Mouse (Mus musculus) adrenal gland, adult 8-10 months (tissue): ENCODE results near the gene Prdm11. TPM values are rescaled to one million over a fixed set of nuclear protein-coding genes. Genes with fewer than 3 reads are reported as not detected.

Experiments
- DNase-seq: peaks from one replicate; pipeline ENCODE4 v3.0.0; 2022
- total RNA-seq, 4 experiments: library from RNA; stranded (reverse); gene quantifications; 2 replicates each; pipeline ENCODE4 v1.2.4; 2022

The Prdm11 gene
- total RNA-seq, 4 experiments from 2014 or later = 49.7 to 97.8 (median 69.9) TPM

DNA sequence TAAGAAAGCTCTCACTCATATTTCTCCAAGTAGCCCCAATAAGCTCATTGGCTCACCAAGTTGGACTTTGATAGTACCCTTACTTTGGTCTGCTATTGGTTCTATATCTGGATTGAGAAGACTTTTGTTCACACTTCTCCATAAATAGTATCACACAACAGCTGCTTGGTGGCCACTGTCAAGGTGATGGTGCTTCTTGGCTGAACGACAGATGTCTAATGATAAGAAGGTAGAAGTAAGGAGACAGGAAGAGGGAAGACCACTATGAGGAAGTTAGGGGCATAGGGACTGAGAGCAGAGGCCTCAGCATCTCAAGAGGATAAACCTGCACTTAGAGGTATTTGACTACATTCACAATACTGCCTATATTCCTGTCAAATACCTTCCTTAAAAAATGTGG is 81.6 kb downstream of the Prdm11 start:
- DNase-seq = no peak

DNA sequence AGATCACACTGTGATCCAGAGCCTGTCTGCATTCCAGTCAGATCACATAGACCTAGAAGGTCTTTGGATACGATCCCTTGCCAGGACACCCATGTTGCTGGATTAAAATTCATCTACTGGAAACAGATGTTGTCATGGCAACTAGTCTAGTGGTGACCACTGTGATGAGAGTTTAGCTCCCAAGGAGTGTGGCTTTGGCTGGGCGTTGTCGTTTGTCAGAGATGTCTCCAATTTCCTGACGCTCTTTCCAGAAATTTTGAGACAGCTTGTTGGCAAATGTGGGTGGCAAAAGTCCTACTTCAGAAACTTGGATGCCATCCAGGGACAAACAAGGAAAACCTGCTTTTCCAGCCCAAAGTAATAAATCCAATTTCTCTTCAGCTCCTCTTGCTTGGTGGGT is 87.3 kb downstream of the Prdm11 start:
- no peak for DNase-seq

DNA sequence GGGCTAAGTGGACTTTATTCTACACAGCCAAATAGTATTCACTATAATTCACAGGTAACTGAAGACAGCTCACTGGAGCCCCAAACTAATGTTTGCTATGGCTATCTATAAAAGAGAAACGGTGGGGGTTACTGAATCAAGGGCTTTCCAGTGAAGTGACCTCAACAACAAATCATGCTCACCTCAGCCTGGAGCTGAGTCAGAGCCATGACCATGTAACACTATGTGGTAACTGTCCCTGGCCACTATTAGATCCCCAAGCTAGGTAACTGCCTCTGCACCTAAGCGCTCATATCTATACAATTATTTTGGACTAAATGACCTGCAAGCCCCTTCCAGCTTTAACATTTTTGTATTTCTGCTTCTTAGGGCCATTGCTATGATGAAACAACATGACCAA is 89.0 kb downstream of the Prdm11 start:
- DNase-seq = peak; percentile 52

DNA sequence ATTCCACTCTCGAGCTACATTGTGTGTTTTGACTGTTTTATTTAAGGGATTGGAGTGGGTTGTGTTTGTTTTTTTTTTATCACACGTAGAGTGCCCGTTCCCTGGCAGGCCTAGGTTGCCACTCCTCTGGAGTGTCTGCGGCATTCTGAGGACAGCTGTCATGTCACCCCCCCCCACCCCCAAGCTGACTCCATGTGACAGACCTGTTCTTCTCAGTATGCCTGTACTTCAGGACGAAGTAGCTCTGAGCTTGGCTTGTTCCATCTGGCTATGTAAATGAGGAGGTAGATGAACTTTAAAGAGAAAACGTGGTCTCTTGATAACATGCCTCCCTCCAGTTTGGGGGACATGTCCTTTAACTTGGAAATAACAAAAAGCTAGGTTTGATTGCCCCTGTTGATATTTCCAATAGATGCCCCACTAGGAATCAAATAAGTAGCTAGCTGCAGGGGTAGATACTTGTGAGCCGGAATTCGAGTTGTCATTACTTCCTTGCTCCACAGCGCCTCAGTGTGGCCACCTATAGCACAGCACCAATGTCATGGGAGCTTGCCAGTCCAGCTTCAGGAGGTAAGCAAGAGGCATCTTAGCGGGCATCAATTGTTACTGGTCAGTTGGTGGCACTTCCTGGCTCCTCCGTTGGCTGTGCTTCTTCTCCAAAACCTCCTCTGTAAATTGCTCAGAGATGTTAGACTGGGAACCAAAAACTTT is 91.4 kb downstream of the Prdm11 start:
- DNase-seq = peak; percentile 60

DNA sequence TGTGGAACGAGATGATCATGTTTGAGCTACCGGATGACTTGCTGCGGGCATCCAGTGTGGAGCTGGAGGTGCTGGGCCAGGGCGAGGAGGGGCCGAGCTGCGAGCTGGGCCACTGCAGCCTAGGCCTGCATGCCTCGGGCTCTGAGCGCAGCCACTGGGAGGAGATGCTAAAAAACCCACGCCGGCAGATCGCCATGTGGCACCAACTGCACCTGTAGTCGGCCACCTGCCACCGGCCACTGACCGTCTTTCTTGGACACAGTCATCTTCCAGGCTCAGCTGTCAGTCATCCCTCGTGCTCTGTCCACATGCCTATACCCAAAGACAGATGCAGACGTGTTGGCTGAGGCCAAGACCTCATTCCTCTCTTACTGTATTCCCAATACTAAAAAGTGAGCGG is 92.5 kb downstream of the Prdm11 start:
- no peak for DNase-seq

DNA sequence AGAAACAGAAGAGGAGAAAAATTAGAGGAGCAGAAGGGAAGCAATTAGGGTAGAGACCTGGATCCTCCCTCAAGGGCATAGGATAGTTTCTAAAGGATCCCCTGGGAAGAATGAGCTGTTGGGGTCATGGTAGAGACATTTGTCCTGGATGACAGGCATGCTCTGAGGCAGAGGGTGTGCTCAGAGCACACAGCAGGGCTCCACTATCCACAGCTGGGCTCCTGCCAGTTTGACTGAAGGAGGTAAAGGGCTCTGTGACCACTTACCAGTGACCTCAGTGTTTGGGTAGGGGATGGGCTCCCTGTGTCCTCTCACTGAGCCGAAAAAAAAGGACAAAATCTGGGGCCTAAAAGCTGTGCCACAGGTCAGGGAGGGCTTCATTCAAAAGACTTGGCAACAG is 96.4 kb downstream of the Prdm11 start:
- DNase-seq = no peak

DNA sequence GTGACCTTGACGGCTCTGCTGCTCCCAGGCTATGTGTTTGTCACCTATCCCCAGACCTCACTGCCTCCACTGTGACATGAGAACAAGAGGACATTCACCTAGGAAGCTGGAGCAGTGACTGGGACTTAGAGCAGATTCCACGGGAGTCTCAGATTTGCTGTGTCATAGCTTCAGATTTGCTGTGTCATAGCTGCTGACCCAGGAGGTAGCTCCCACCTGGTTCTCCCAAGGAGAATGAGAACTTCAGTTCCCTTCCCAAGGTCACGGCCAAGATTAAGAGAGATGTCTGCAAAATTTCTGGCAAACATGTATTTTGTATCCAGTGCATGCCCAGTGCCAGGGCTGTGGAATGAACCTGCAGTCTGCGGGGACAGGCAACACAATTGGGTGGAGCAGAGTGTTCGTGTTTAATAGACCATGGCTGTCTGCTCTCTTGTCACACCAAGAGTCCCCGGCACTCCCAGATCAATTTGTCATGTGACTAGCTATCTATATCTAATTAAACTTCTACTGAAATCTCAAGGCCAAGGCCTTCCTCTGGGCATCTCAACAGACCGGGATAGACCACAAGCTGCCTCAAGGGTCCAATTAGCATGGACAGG is 97.2 kb downstream of the Prdm11 start:
- DNase-seq = no peak

DNA sequence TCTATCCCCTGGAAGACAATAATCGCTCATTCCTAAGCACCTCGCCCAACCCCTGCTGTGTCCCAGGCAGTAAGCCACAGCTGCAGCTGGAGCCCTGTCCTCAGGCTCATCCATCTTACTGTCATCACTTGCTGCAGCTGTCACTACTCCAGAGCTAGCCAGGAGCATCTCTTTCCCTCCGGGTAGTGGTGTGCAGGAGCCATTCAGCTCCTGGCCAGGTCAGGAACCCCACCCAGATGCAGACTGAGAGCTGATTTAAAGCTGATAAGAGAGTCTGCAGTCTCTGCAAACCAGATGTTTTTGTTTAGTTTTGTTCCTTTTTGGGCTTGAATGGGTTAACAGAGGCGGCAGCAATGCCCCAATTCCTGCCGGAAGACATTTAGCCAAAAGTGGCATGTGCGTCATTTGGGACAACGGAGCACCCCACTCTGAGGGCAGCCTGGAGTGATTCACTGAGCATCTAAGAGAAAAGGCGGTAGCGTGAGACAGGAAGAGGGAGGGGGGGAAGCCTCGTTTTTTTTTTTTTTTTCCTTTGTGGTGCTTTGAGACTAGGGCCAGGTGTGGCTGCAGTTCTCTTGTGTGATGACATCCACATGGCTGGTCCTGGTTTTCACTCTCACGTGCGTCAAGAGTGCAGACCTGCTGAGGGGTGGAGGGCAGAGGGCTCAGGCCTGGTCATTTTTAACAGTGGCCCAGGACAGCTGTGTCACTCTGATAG is 97.8 kb downstream of the Prdm11 start:
- DNase-seq = peak; percentile 53

DNA sequence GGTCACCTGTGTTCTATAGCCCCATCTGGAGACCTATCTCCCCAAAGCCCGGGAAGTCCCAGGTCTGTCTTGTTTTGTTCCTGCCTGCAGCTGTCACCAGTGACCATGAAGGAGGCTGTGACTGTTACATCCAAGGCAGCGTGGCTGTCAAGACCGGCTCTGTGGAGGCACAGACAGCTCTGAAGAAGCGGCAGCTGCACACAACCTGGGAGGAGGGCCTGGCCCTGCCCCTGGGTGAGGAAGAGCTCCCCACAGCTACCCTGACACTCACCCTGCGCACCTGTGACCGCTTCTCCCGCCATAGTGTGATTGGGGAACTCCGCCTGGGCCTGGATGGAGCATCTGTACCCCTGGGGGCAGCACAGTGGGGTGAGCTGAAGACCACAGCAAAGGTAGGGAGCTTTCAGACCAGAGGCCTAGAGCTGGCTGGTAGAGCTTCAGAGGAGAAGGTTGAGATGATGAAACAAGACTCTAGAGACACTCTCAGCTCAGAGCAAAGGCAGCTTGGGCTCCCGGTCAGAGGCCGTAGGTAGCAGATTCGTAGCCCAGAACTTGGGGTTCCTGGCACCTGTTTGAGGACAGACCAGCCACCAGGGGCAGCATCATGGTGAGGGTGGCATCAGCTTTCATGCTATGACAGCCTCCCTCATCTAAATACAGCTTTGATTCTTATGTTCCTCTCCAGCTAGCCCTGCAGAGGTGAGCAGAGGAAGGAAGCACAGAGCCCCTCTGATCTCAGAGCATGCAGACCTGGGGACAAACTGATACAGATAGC is 100.0 kb downstream of the Prdm11 start:
- no peak for DNase-seq

DNA sequence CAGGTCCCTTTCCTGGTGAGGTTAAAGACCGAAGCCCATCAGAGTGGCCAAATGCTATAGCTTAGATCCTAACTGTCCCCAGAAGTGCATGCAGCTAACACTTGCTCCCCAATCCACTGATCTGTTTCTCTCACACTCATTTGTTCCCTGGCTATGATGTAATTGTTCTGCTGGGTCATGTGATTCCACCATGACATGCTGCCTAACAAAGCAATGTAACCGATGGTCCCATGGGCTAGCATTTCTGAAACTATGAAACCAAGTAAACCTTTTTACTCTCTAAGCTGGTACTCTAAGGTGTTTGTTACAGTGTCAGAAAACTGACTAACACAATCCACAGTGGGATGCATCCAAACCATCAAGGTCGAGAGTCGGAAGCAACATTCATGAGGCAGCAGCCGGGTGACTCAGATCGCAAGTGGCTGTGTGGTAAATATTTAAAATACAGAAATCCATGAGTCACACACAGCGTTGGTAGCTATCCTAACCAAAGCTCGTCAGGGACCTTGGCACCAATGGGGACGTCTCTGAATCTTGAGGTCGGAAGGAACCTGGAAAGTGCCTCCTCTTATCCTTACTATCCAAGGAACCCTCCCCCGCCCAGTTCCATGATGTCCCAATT is 100.7 kb downstream of the Prdm11 start:
- DNase-seq = no peak

DNA sequence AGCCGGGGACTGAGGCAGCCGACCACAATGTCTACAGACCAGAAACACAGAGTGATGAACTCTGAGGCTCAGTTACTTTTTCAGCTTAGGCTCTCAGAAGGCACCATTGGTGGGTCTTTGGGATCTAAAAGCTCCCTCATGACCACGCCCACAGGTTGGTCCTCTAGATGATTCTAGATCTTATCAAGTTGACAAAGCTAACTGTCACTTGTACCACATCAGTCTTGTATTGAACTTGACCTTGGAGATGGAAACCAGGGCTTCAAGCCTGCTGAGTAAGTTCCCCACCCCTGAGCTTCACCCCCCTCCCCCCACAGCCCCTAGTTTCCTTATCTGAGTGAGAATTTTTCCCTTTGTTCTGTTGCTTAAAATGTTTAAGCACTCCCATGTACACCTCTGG is 101.6 kb downstream of the Prdm11 start:
- DNase-seq = no peak

DNA sequence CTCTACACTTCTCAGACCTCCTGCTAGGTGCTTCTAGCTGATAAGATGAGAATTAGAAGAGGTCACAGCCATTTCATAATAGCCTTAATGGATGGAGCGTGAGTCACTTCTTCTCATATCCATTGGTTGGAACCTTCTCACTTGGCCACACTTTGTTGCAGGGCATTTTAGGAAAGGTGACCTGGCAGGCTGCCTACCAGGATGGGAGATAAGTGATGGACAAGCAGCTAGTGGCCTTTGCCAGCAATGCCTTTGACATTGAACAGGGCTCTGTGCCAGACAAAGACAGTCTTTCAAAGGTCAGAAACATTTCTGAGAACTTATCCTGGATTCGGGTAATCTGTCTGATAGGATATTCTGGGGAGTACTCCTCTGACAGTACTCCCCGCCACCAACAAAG is 102.6 kb downstream of the Prdm11 start:
- peak; percentile 82 for DNase-seq

DNA sequence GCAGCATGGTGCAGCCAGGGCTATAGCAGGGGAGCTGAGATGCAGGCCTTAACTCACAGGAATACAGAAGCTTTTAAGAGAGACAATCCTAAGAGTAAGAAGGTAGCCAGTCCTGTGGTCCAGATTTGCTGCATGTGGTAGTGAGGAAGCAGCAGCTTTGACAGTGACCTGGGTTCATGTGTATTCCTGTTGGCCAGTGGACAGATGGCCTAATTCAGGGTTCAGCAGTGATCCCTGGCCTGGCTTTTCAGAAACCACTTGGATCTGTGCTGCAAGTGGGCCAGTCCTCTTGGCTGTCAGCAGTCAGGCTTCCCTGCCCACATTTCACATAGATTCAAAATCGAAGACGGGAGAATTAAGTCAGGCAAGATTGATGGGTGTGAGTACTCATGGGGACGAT is 104.5 kb downstream of the Prdm11 start:
- no peak for DNase-seq

DNA sequence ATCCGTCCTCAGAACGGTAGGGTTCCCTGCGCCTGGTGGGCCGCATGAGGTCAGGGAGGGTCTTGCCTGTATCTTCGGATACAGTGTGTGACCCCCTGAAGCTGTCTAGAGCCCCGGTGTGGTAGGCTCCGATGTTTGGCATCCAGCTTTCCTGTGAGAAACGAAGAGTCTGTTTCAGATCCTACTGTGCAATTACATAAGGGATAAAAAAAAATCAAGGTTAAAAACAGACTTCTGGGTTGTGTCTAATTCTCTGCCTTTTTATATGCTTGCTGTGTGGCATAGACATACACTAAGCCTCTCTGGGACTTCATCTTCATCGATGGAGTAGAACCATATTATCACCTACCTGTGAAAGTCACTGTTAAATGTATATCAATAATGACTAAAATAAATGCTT is 105.0 kb downstream of the Prdm11 start:
- DNase-seq = no peak

DNA sequence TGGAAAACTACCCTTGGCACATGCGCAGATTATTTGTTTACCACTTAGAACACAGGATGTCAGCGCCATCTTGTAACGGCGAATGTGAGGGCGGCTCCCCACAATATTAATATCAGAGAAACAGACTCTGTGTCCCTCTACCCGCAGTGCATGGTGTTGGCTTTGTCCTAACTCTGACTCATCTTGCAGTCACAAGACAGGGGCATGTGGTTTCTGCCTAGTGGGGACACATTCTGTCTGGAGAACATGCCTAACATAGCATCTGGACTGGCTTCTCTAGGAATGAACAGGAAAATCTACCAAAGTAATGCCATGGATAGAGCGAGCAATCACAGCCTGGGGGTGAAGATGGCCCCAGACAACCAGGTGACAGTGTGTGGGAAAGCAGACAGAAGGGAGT is 107.1 kb downstream of the Prdm11 start:
- no peak for DNase-seq

DNA sequence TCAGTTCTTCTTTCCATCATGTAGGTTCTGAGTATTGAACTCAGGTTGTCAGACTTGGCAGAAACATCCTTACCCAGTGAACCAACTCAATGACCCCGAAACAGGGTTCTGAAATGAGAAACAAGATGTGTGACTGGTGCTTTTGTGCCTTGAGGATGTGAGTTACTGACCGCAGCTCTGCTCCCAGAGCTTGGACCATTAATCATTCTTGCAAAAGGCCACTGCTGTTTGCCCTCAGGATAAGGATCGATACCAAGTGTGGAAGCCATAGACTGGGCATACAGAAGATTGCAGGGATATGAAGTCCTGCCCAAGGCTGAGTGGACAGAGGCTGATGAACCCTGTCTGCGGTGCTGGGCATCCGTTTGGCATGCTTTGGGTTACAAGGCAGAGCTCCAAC is 107.9 kb downstream of the Prdm11 start:
- DNase-seq = no peak

DNA sequence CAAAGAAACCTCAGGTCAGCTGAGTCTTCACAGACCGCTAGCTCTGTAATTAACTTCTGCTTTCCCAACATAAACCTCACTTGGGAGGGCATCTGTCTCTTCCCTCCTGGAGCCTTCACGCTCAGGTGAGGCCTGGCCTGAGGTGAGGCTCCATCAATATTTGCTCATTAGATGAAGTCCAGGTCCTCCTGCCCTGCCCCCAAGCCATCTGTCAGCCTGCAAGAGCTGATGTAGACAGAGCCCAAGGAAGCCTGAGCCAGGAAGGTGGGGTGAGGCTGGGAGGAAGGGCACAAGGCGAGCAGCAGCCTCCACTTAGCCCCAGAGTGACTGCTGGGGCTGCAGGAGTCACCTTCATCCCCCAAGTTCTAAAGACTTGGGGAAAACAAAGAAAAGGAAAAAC is 110.5 kb downstream of the Prdm11 start:
- DNase-seq = no peak

DNA sequence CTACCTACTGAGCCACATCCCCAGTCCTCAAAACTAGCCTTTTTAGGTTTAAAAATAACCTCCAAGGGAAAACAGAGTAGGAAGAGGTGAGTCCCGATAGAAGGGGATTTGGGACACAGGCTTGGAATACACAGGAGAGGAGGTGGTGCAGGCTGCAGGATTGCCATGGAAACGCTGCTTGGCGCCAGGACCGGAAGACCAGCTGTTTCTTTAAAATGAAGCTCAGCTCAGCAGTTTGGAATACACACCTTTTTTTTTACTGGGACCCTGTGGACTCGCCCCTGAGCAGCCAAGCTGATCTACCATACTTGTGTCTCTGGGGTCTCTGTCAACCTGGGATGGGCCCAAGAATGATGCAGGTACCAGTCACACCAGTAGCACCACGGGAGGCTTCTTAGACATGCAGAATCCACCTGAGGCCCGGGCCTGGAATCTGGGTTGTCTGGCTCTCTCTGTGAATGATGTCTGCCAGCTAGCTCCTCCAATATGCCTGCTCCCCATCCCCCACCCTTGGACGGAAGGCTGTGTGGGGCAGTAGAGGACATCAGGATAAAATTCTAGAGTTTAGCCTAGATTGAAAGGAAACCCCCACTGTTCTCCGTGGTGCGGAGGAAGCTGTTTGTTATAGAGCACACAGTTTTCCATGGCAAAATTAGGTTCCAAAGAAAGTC is 111.5 kb downstream of the Prdm11 start:
- DNase-seq = no peak

DNA sequence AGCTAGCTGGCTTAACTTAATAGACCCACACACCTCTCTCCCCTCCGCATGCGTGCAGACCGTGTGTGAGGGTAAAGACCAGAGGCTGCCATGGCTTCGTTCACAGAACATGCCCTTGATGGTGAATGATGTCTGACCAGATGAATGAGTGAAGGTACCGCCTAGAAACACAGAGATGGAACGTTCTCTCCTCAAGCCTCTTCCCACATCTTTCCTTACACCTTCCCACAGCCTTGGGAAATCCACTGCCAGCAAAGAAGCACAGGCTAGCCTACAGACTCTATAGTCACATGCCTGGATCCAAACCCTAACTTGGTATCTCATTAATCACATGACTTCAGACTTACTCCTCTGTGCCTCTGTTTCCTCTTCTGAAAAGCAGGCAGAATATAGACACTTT is 112.6 kb downstream of the Prdm11 start:
- DNase-seq = no peak

DNA sequence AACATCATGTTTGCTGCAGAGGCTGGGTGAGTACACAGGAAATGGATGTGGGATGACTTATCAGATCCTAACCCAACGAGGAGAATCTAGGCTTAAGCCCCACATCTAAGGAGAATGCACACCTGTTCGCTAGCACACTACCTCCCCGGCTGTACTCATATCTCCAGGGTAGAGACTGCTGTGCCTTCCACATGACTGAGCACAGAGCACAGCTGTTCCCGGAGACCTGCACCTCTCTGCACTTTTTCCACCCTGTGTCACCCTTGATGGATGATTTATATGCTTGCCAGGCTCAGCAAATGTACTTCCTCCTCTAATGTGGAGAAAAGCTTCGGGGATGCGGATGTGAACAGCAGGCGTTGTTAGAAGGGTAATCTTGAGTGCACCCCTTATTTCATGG is 114.9 kb downstream of the Prdm11 start:
- no peak for DNase-seq

DNA sequence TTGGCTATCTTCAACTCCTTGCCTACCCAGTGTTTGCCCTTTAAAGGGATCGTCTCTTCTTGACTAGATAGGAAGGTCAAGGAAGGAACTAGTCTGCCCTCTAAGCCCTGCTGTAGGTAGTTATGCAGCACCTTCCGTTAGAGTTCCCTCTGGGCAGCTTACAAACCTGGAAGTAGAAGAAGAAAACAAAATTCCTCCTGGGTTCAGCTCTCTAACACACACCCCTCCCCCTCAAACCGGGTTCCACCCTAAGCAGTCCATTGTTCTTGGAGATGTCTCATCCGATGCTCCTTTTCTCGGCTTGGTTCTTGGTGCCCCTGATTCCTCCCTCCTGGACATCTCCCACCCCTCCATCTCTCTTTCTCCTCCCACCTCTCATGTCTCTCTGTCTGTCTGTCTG is 116.3 kb downstream of the Prdm11 start:
- no peak for DNase-seq

DNA sequence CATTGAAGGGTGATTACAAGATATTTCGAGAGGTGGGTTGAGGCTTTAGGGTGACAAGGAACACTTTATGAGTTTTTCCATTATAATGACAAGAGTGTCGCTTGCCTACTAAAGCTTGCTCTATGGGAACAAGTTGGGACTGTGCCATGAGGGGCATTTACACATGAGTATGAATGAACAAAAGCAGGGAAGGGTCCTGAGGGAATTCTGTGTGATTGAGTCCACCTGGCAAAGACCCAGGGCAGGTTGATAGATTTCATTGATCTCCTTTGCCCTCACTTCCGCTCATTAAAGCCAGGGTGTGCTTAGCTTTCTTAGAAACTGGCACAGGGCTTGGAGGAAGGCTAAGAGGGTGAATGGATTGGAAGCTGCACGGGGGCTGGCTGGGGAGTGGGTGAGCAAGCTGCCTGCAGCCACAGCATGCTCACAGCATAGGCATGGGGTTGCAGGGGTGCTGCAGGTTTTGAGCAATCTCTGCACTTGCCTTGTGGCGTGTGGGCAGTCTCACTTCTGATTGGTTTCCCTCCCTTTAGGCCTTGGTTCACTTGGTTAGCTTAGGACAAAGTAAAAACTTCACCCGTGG is 121.2 kb downstream of the Prdm11 start:
- DNase-seq = no peak
